Mouse (Mus musculus): Measurements from ENCODE around the gene Plxna2.

Plxna2 gene

GRCm38 (mm10) chr1:194816913-194817312 is 198.9 kb downstream of the Plxna2 start:
- DNase-seq (ENCODE audit: low spot score), result peak; percentile 69

- no peak for DNase-seq (ENCODE audit: low spot score)
Observed at GRCm38 (mm10) chr1:194820953-194821352, 202.9 kb downstream of the Plxna2 start.

GRCm38 (mm10) chr1:194821721-194822120 is 203.7 kb downstream of the Plxna2 start:
- no peak for DNase-seq (ENCODE audit: low spot score)

GRCm38 (mm10) chr1:194828316-194828715 is 210.3 kb downstream of the Plxna2 start:
- DNase-seq (ENCODE audit: low spot score), result no peak

GRCm38 (mm10) chr1:194835238-194835637 is 217.2 kb downstream of the Plxna2 start:
- no peak for DNase-seq (ENCODE audit: low spot score)

GRCm38 (mm10) chr1:194836182-194836581 is 218.2 kb downstream of the Plxna2 start:
- no peak for DNase-seq (ENCODE audit: low spot score)

GRCm38 (mm10) chr1:194836671-194837070 is 218.7 kb downstream of the Plxna2 start:
- no peak for DNase-seq (ENCODE audit: low spot score)

- DNase-seq (ENCODE audit: low spot score), result peak; percentile 38
Observed at GRCm38 (mm10) chr1:194839230-194839910, 221.4 kb downstream of the Plxna2 start.

GRCm38 (mm10) chr1:194843020-194843419 is 225.0 kb downstream of the Plxna2 start:
- no peak for DNase-seq (ENCODE audit: low spot score)

GRCm38 (mm10) chr1:194847014-194847413 is 229.0 kb downstream of the Plxna2 start:
- DNase-seq (ENCODE audit: low spot score), result no peak

- no peak for DNase-seq (ENCODE audit: low spot score)
Observed at GRCm38 (mm10) chr1:194851242-194852064, 233.4 kb downstream of the Plxna2 start.

- no peak for DNase-seq (ENCODE audit: low spot score)
Observed at GRCm38 (mm10) chr1:194852065-194852358, 234.0 kb downstream of the Plxna2 start.
